Mouse (Mus musculus) frontal cortex, postnatal 25 days (tissue): ENCODE measurements at regions not wholly inside any gene's neighbourhood (a gene's known extent, or its start where the extent isn't known, plus 50 kb on each side); places are given as distances from the start of the nearest gene placed in this dataset.

Experiments used
- DNase-seq, 2 experiments: peaks; one replicate each; pipeline ENCODE4 v3.0.0; 2022; ENCODE audit warnings: low spot score in 2 of 2

DNA sequence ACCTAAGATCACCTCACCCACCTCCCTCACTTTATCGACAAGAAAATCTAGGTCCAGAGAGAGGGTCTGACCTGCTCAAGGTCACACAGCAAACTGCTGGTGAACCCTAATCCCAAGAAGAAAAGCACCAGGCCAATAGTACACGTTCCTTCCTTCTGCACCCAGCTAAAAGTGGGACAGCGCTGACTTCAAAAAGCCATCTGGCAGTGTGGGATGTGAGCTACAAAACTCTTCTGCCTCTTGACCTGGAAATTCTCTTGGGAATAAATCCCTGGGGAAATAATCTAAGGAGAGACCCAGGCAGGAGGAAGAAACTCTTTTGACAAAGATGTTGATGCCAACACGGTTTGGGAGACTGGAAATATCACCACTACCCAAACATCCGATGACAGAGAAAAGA, 175.4 kb downstream of the Cct6b start:
- DNase-seq, result no peak

- DNase-seq, result peak in 1 of 2 experiments; percentile 35
Observed at GRCm38 (mm10) chr11:82579841-82580415, 184.2 kb downstream of the Cct6b start.

GRCm38 (mm10) chr11:82576019-82576418, 187.3 kb downstream of the Tmem132e start:
- DNase-seq, result no peak

DNA sequence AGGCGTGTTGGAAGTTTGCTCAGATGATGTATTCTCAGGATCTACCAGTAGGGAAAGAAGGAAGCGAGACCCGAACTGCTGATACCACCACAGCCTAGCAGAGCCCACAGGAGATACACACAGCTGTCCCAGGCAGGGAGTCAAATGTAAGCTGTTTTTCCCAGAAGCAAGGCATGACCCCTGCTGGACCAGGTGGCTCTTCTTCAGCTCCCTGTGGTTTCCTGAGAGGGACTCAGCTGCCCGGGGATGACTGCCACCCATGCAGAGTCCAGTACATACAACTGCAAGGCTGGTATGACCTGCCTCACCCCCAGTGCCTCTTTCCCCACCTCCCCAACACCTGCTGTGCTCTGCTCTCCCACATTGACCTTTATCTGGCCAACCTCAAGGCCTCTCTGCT, 184.4 kb downstream of the Tmem132e start:
- DNase-seq, result no peak

GRCm38 (mm10) chr11:82571525-82571924, 182.8 kb downstream of the Tmem132e start:
- no peak for DNase-seq

DNA sequence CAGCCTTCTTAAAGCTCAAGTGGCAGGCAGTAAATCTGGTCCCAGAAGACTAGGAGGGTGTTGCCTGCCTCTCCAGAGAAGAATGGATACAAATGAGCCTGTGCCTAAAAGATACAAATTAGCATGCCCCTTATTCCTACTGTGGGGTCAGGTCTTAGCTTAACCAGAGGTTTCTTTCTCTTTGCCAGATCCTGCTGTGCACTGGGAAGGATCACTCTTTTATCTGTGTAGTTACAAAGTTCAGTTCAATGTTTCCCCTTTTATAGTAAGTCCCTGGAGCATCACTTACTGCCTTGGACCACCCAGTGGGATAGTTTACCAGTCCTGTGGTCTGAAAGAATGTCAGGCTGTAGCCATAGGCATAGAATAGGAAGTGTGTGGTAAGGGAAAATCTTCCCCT, 181.1 kb downstream of the Tmem132e start:
- no peak for DNase-seq

DNA sequence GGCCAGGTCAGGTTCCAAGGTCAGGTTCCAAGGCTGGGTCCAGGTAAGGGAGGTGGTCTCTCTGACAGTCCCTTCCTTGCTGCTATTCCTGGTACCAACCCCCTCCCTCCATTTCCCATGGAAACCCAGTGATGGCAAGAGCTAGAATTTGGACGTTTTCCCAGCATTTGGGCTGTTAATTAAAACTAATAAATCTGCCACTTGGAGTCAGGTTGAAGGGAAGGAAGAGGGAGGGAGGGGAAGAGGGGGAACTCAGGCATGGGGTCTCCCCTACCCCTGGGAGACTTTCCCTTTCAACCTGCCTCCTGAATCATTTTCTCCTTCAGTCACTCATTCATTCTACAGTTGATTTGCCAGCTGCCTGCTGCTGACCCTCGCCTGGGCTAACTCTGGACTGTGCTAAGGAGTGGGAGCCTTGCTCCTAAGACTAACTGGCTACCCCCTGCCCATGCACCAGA, 179.5 kb downstream of the Tmem132e start:
- DNase-seq, result no peak

DNA sequence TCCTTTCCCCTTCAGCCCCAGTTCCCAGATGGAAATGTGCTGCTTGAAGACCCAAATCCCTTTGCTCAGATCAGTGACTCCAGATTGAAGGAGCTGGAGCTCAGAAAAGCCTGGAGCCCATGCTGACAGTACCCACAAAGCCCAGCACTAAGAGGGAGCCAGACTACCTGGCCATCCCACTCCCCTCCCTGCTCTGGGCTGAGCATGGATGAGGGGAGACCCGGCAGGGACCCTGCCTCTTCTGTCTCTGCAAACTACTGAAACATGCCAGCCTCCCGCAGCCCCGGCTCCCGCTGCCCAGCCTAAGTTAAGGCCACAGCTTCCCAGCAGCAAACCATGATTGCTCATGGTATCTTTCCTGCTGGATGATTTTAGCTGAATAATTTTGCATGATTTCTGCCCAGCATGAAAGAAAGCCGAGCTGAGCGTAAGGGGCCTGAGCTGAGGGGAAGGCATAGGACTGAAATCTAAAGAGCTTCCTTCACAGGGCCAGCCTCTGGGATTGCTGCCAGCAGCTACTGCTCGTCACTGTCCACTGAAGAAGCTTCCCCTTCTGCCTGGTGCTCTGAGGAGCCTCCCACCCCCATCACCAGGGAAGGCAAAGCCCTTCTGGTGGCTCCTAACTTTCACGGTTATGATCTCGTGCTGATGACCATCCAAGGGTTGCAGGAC, 178.4 kb downstream of the Tmem132e start:
- DNase-seq, result no peak

- no peak for DNase-seq
Observed at GRCm38 (mm10) chr11:82566092-82566491, 177.4 kb downstream of the Tmem132e start.

- DNase-seq, result no peak
Observed at GRCm38 (mm10) chr11:82564181-82564580, 175.5 kb downstream of the Tmem132e start.

DNA sequence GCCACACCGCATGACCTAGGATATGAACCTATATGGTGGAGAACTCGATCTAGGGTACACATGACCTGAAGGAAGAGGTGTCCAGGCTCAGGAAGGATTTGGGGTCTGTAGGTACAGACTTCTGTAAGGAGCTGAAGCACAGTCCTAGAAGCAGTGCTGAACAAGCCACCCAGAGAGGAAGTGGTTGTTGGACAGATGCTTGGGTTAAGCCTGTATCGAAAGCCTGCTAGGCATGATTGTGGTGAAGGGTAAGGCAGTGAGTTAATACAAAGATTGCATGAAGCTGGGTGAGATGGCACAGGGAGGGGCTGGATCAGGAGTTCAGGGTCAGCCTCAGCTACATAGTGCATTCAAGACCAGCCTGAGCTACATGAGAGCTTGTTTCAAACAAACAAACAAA, 153.3 kb downstream of the Tmem132e start:
- no peak for DNase-seq

DNA sequence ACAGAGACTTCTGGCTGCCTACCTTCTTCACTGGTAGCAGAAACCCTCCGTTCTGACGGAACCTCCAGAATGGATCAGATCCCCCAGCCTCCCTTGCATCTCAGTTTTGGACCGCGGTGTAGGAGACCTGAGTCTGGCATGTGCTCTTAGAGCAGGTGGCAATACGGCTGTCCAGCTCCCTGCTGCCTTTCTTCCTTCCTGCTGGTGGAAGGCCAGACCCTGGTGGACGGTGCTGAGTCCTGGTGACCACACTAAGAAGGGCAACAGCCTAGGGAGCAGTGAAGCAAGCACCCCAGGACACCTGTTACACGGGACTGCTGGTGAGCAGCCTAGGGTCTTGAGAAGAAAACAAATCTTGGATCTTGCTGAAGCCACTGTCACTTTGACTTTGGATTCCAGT, 152.7 kb downstream of the Tmem132e start:
- DNase-seq, result no peak

GRCm38 (mm10) chr11:82537931-82538330, 149.2 kb downstream of the Tmem132e start:
- no peak for DNase-seq

GRCm38 (mm10) chr11:82523200-82523802, 134.6 kb downstream of the Tmem132e start:
- DNase-seq, result no peak

DNA sequence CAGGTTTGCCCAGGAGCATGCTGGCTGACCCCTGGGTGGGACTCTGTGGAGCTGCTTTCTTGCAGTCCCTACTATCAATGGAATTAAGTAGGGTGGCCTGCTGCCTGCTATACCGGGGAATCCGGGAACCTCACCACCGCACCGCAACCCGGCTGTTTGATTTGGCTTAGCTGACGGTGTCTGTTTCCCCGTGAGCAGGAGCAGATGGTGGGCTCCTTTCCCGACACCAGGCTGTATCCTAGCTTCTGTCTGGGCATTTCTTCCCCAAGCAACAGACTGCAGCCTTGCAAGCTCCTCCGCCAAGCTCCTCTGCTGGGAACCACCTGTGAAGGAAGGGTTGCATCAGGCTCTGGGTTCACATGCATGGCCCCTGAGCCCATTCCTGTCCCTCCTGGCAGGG, 132.7 kb downstream of the Tmem132e start:
- no peak for DNase-seq

- DNase-seq, result no peak
Observed at GRCm38 (mm10) chr11:82518691-82519090, 130.0 kb downstream of the Tmem132e start.

DNA sequence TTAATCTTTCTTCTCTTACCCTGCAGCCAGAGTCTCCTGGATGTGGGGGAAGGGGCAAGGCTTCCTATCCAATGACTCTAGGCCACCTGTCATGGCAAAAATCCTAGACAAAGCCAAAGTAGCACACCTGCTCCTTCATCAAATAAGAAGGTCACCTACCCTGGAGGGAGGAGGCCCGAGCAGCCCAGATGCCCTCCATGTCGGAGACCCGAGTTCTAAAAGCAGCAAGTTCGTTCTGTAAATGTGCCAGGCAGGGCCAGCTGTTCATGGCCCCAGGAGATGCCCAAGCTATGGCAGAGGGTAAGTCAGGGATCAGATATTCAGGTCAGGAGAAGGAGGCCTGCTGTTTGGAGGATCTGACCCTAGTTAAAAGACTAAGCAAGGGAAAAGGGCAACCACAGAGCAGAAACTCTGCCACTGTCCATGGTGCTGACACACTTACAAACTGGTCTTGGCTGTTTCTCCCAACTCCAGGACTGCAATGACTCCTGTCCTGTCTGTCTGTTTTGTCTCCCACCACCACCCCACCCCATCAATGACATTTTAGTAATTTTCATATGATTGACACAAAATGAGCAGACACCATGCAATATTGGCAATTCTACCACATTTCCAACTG, 125.9 kb downstream of the Tmem132e start:
- no peak for DNase-seq

DNA sequence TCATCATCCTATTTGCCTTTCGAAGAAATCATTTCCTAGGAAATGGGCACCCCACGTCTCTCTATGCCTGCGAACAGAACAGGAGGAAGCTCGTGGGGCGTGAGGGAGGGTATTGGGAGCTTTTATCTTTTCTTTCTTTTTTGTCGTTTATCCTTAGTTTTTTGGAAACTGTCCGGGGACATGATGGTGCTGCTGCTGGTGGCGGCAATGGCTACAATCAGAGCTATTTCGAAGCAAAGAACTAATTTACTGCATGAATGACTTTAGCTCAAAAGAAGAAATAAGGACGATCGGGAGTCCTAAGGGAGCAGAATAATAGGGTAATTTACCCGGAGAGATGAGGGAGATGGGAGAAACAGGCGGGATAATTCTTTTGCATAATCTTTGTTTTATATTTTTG, 119.9 kb downstream of the Tmem132e start:
- DNase-seq, result no peak
